Comparison of ENCODE assay signal across 7 mouse cellular contexts in genomic region chr7:28298837-28299625, GRCm38 (mm10). TPM values are rescaled to one million over a fixed set of nuclear protein-coding genes. Genes with fewer than 3 reads are reported as not detected.
DNase-seq lines count a peak whose midpoint lies in the region; ATAC-seq and TF ChIP-seq lines count a peak whose summit lies in the region.

No protein-coding gene starts in this region.

- in situ Hi-C loops in CH12.LX (cut with MboI; ENCODE audit: low pct_ligation_motif_present, low pct_unique_long_range_greater_than_20kb, low sequenced_read_pairs): no loop called here

- no peak overlapping the region for H3K4me2 ChIP-seq in CH12.LX (ENCODE audit: insufficient read depth, low read depth, poor library complexity, severe bottlenecking)
- H3K4me2 ChIP-seq in heart, postnatal 0 days (ENCODE audit: low read depth, low read length): no peak overlapping the region
- peak overlapping the region; percentile 20; the same call in 1 of the 2 replicates for H3K4me2 ChIP-seq in stomach, embryonic 16.5 days (ENCODE audit: low read depth, low read length)

- no peak overlapping the region for H3K4me3 ChIP-seq in CH12.LX (replicated peaks in 1 of 3; ENCODE audit: low read depth in 2 of 3, low read length in 2 of 3, poor library complexity in 1 of 3)
- H3K4me3 ChIP-seq in heart, postnatal 0 days (ENCODE audit: low read depth, low read length): no peak overlapping the region
- no peak overlapping the region for H3K4me3 ChIP-seq in stomach, embryonic 16.5 days (replicated peaks; ENCODE audit: low read length)

- peak; percentile 37; the same call in 1 of the 2 replicates for ATAC-seq in heart, postnatal 0 days (ENCODE audit: insufficient read depth, low read depth)
- peak; percentile 79 for ATAC-seq in megakaryocyte progenitor cell, adult 5-6 weeks (replicated peaks; ENCODE audit: poor library complexity)
- no peak for ATAC-seq in stomach, embryonic 16.5 days (ENCODE audit: insufficient read depth, low FRiP score)

- no peak for TF ChIP-seq EP300 in CH12.LX (IDR thresholded peaks at IDR 0.05; ENCODE audit: low read length)
- TF ChIP-seq EP300 in heart, postnatal 0 days (IDR thresholded peaks at IDR 0.05; ENCODE audit: low read depth): no peak

- H3K79me2 ChIP-seq in CH12.LX (replicated peaks; ENCODE audit: control insufficient read depth, extremely low read depth, insufficient read depth, poor library complexity, severe bottlenecking): no peaks in the 10 kb centered on the region

- no peak overlapping the region for H3K27ac ChIP-seq in CH12.LX (ENCODE audit: insufficient read depth, low read depth)
- no peak overlapping the region for H3K27ac ChIP-seq in heart, postnatal 0 days (ENCODE audit: low read depth)
- no peak overlapping the region for H3K27ac ChIP-seq in stomach, embryonic 16.5 days (ENCODE audit: low read length)

- no peak overlapping the region for H3K9ac ChIP-seq in CH12.LX (ENCODE audit: insufficient read depth, low read depth)
- no peak overlapping the region for H3K9ac ChIP-seq in heart, postnatal 0 days (replicated peaks; ENCODE audit: low read depth, low read length)
- no peak overlapping the region for H3K9ac ChIP-seq in stomach, embryonic 16.5 days (ENCODE audit: low read length)

- H3K9me3 ChIP-seq in CH12.LX (replicated peaks; ENCODE audit: low read length): no peaks in the 10 kb centered on the region
- H3K9me3 ChIP-seq in heart, postnatal 0 days (replicated peaks; ENCODE audit: control insufficient read depth, low read length): no peaks in the 10 kb centered on the region
- no peaks in the 10 kb centered on the region for H3K9me3 ChIP-seq in stomach, embryonic 16.5 days (replicated peaks; ENCODE audit: control insufficient read depth, low read length)

- TF ChIP-seq RAD21 in CH12.LX (IDR thresholded peaks at IDR 0.05; ENCODE audit: low read depth, low read length): peak; percentile 75

- peaks cover 0 to 5% of the 10 kb centered on the region in 2 experiments for H3K36me3 ChIP-seq in CH12.LX (replicated peaks in 1 of 2; ENCODE audit: control insufficient read depth in 1 of 2, insufficient read depth in 1 of 2, low read length in 1 of 2)
- H3K36me3 ChIP-seq in heart, postnatal 0 days (replicated peaks; ENCODE audit: control insufficient read depth, insufficient read depth, low read length): no peaks in the 10 kb centered on the region
- H3K36me3 ChIP-seq in stomach, embryonic 16.5 days (ENCODE audit: control insufficient read depth, insufficient read depth, low read length): no peaks in the 10 kb centered on the region

- DNase-seq in A20 (ENCODE audit: low read depth, low spot score) (peak; percentile 86), CH12.LX (ENCODE audit: extremely low read depth) (peak; percentile 67)
- DNase-seq in cerebellum, postnatal 36 days: peak; percentile 54 to 65
- DNase-seq in heart, postnatal 0 days (ENCODE audit: low spot score): peak; percentile 57
- peak; percentile 22 for DNase-seq in large intestine, adult 2 months (ENCODE audit: low read depth, low spot score)

- TF ChIP-seq CTCF in CH12.LX (conservative IDR thresholded peaks at IDR 0.05 in 1 of 2, IDR thresholded peaks at IDR 0.05 in 1 of 2; ENCODE audit: low read depth in 2 of 2, low read length in 2 of 2): peak; percentile 12 to 72; a peak in 3 of 4 replicates
- peak; percentile 63 for TF ChIP-seq CTCF in heart, postnatal 0 days (IDR thresholded peaks at IDR 0.05; ENCODE audit: low read depth)

- H3K27me3 ChIP-seq in CH12.LX (replicated peaks): no peaks in the 10 kb centered on the region
- peaks cover 70% of the 10 kb centered on the region for H3K27me3 ChIP-seq in heart, postnatal 0 days (ENCODE audit: control insufficient read depth, insufficient read depth, low read length)
- peaks cover 51% of the 10 kb centered on the region for H3K27me3 ChIP-seq in stomach, embryonic 16.5 days (ENCODE audit: control insufficient read depth, insufficient read depth, low read length)

- TF ChIP-seq POLR2A in CH12.LX (IDR thresholded peaks at IDR 0.05; ENCODE audit: low read depth, low read length): no peak

- 44% methylated on average over 36 of the region's 43 CpGs for WGBS in heart, postnatal 0 days
- WGBS in large intestine, adult 2 months: 17% methylated on average over 43 of the region's 43 CpGs
- WGBS in stomach, embryonic 16.5 days: 24% methylated on average over 43 of the region's 43 CpGs

- dilution Hi-C loops in CH12.LX (cut with MboI; ENCODE audit: extremely low pct_ligation_motif_present, extremely low pct_unique_long_range_greater_than_20kb, low sequenced_read_pairs): no loop called here

- peaks cover 10 to 23% of the 10 kb centered on the region in 2 experiments for H3K4me1 ChIP-seq in CH12.LX (ENCODE audit: control insufficient read depth in 1 of 2, insufficient read depth in 2 of 2)
- no peaks in the 10 kb centered on the region for H3K4me1 ChIP-seq in heart, postnatal 0 days (ENCODE audit: control insufficient read depth, insufficient read depth)
- H3K4me1 ChIP-seq in stomach, embryonic 16.5 days (ENCODE audit: control insufficient read depth, insufficient read depth, low read length): peaks cover 8% of the 10 kb centered on the region; the same call in 1 of the 2 replicates

TF ChIP-seq in CH12.LX, 34 proteins besides CTCF, POLR2A, EP300 and RAD21 (continues in another document):
- TF ChIP-seq MAX (IDR thresholded peaks at IDR 0.05; ENCODE audit: low read length): peak; percentile 61; the same call in 1 of the 2 replicates
- TF ChIP-seq ELF1 (IDR thresholded peaks at IDR 0.05; ENCODE audit: low read depth, low read length): no peak
- TF ChIP-seq E2F4 (IDR thresholded peaks at IDR 0.05; ENCODE audit: insufficient replicate concordance, low read depth, low read length): no peak
- TF ChIP-seq BHLHE40 (IDR thresholded peaks at IDR 0.05; ENCODE audit: low read depth, low read length): peak; percentile 83
- peak; percentile 22; the same call in 1 of the 2 replicates for TF ChIP-seq MXI1 (IDR thresholded peaks at IDR 0.05; ENCODE audit: low read depth, low read length)
- TF ChIP-seq ZNF384 (IDR thresholded peaks at IDR 0.05; ENCODE audit: low read depth, low read length): no peak
- peak; percentile 53; the same call in 1 of the 2 replicates for TF ChIP-seq ETS1 (conservative IDR thresholded peaks at IDR 0.05; ENCODE audit: low read depth, low read length)

RNA-seq across cellular contexts. Expression of gene Dll3, which starts 3.0 kb away (rescaled TPM):
- total RNA-seq in CH12.LX (2012; rRNA removed) (0.21 TPM in 1 of 2 replicates, not detected in the other), CH12.LX (2014; rRNA removed) (0.11 TPM in 1 of 2 replicates, not detected in the other)
- polyA plus RNA-seq in CH12.LX (2012; ENCODE audit: insufficient read length, low read depth): 0.29 and 0.44 TPM in 2 replicates
- not detected in 2 replicates for total RNA-seq in heart, postnatal 0 days (2014; rRNA removed; ENCODE audit: low replicate concordance)
- polyA plus RNA-seq in heart, postnatal 0 days (2015; fragmentation: Nextera tagmentation; extraction: Ambion mirVana): not detected in 2 replicates
- polyA plus RNA-seq in large intestine, adult 2 months (2012; rRNA removed): 0.41 and 0.55 TPM in 2 replicates
- total RNA-seq in megakaryocyte progenitor cell, adult 5-6 weeks (2015): not detected in 2 replicates
- 0.25 and 0.34 TPM in 2 replicates for total RNA-seq in megakaryocyte progenitor cell, adult 5-6 weeks (2017)
- polyA plus RNA-seq in stomach, embryonic 16.5 days (2015; fragmentation: Nextera tagmentation; extraction: Ambion mirVana): 1.3 TPM in 2 replicates

RNA-seq across cellular contexts. Expression of gene Selenov, which starts 8.0 kb away (rescaled TPM):
- total RNA-seq in CH12.LX (2012; rRNA removed) (not detected in 2 replicates), CH12.LX (2014; rRNA removed) (not detected in 2 replicates)
- not detected in 2 replicates for polyA plus RNA-seq in CH12.LX (2012; ENCODE audit: insufficient read length, low read depth)
- not detected in 2 replicates for total RNA-seq in heart, postnatal 0 days (2014; rRNA removed; ENCODE audit: low replicate concordance)
- polyA plus RNA-seq in heart, postnatal 0 days (2015; fragmentation: Nextera tagmentation; extraction: Ambion mirVana): not detected in 2 replicates
- not detected in 2 replicates for polyA plus RNA-seq in large intestine, adult 2 months (2012; rRNA removed)
- not detected in 2 replicates for total RNA-seq in megakaryocyte progenitor cell, adult 5-6 weeks (2015)
- not detected in 2 replicates for total RNA-seq in megakaryocyte progenitor cell, adult 5-6 weeks (2017)
- 0.14 TPM in 1 of 2 replicates, not detected in the other for polyA plus RNA-seq in stomach, embryonic 16.5 days (2015; fragmentation: Nextera tagmentation; extraction: Ambion mirVana)

RNA-seq across cellular contexts. Expression of gene Timm50, which starts 12.8 kb away (rescaled TPM):
- total RNA-seq in CH12.LX (2012; rRNA removed): 126 and 134 TPM in 2 replicates
- 79.4 and 86.3 TPM in 2 replicates for total RNA-seq in CH12.LX (2014; rRNA removed)
- 108 and 145 TPM in 2 replicates for polyA plus RNA-seq in CH12.LX (2012; ENCODE audit: insufficient read length, low read depth)
- 60.6 and 69.9 TPM in 2 replicates for total RNA-seq in heart, postnatal 0 days (2014; rRNA removed; ENCODE audit: low replicate concordance)
- 90.1 and 90.6 TPM in 2 replicates for polyA plus RNA-seq in heart, postnatal 0 days (2015; fragmentation: Nextera tagmentation; extraction: Ambion mirVana)
- 96.5 and 103 TPM in 2 replicates for polyA plus RNA-seq in large intestine, adult 2 months (2012; rRNA removed)
- 41.2 and 45.2 TPM in 2 replicates for total RNA-seq in megakaryocyte progenitor cell, adult 5-6 weeks (2015)
- 37.6 and 51.9 TPM in 2 replicates for total RNA-seq in megakaryocyte progenitor cell, adult 5-6 weeks (2017)
- polyA plus RNA-seq in stomach, embryonic 16.5 days (2015; fragmentation: Nextera tagmentation; extraction: Ambion mirVana): 113 and 116 TPM in 2 replicates

RNA-seq across cellular contexts. Expression of gene Eid2b, which starts 21.5 kb away (rescaled TPM):
- total RNA-seq in CH12.LX (2012; rRNA removed) (3.2 and 3.3 TPM in 2 replicates), CH12.LX (2014; rRNA removed) (3.2 and 3.8 TPM in 2 replicates)
- polyA plus RNA-seq in CH12.LX (2012; ENCODE audit: insufficient read length, low read depth): 1.6 and 1.8 TPM in 2 replicates
- 4.4 and 13.0 TPM in 2 replicates for total RNA-seq in heart, postnatal 0 days (2014; rRNA removed; ENCODE audit: low replicate concordance)
- polyA plus RNA-seq in heart, postnatal 0 days (2015; fragmentation: Nextera tagmentation; extraction: Ambion mirVana): 9.1 and 9.7 TPM in 2 replicates
- polyA plus RNA-seq in large intestine, adult 2 months (2012; rRNA removed): 1.9 and 2.9 TPM in 2 replicates
- 3.6 and 4.5 TPM in 2 replicates for total RNA-seq in megakaryocyte progenitor cell, adult 5-6 weeks (2015)
- 1.6 and 2.7 TPM in 2 replicates for total RNA-seq in megakaryocyte progenitor cell, adult 5-6 weeks (2017)
- 5.9 and 7.9 TPM in 2 replicates for polyA plus RNA-seq in stomach, embryonic 16.5 days (2015; fragmentation: Nextera tagmentation; extraction: Ambion mirVana)

RNA-seq across cellular contexts. Expression of gene Eid2, which starts 31.4 kb away (rescaled TPM):
- total RNA-seq in CH12.LX (2012; rRNA removed): not detected in 2 replicates
- not detected in 2 replicates for total RNA-seq in CH12.LX (2014; rRNA removed)
- polyA plus RNA-seq in CH12.LX (2012; ENCODE audit: insufficient read length, low read depth): not detected in 2 replicates
- total RNA-seq in heart, postnatal 0 days (2014; rRNA removed; ENCODE audit: low replicate concordance): 6.5 and 18.2 TPM in 2 replicates
- 1.4 and 1.6 TPM in 2 replicates for polyA plus RNA-seq in heart, postnatal 0 days (2015; fragmentation: Nextera tagmentation; extraction: Ambion mirVana)
- 0.89 and 1.2 TPM in 2 replicates for polyA plus RNA-seq in large intestine, adult 2 months (2012; rRNA removed)
- total RNA-seq in megakaryocyte progenitor cell, adult 5-6 weeks (2015): 1.9 and 2.9 TPM in 2 replicates
- total RNA-seq in megakaryocyte progenitor cell, adult 5-6 weeks (2017): 3.5 TPM in 2 replicates
- polyA plus RNA-seq in stomach, embryonic 16.5 days (2015; fragmentation: Nextera tagmentation; extraction: Ambion mirVana): 1.1 and 1.2 TPM in 2 replicates

Comparison
In these comparisons a context has a peak if more than half of its experiments do, and no peak if none do; other contexts are left out.
1. DNase-seq: peak in every context shown above with its lines; median percentile 86 in A20; 67 in CH12.LX; 60 in cerebellum, postnatal 36 days; 57 in heart, postnatal 0 days; 22 in large intestine, adult 2 months.